Mouse (Mus musculus) thymus, adult 2 months (tissue): ENCODE results near the gene Ets1.

ENCODE experiments used
- CTCF ChIP-seq: fragments of 200-500 bp; IDR thresholded peaks from 2 replicates; pipeline ENCODE4 v1.5.1; 2012; ENCODE audit warnings: mild to moderate bottlenecking, control low read depth, low read length, moderate library complexity, borderline replicate concordance; ENCODE audit not compliant: control insufficient read depth, poor library complexity, insufficient read depth; ENCODE audit errors: extremely low read depth
- POLR2A ChIP-seq: fragments of 200-500 bp; IDR thresholded peaks from 2 replicates; pipeline ENCODE4 v1.6.1; 2012; ENCODE audit warnings: mild to moderate bottlenecking, low read length, control low read depth, moderate library complexity; ENCODE audit not compliant: control insufficient read depth, poor library complexity, insufficient read depth; ENCODE audit errors: extremely low read depth

DNA sequence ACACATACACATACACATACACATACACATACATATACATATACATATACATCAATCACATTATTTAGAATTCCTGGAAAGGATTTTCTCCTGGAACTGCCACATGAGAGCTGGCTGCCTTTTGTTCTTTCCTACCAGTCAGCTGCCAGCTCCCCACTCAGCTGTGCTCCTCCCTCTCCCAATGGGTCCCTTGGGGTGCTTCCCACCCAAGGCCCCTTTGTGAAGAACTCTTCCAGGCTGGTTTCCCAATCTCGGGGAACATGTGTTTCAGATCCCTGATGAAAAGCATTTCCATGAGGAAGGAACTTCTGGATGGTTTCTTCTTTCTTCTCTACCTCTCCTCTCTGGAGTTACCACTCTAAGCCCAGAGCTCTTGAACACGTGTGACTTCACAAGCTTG is 52.3 kb downstream of the Ets1 start:
- no peak for TF ChIP-seq POLR2A
- TF ChIP-seq CTCF, result no peak
